Mouse (Mus musculus): ENCODE data around the gene Syne2.

Syne2 gene

GRCm38 (mm10) chr12:76104596-76105351, 286.8 kb downstream of the Syne2 start:
- no peaks in the 10 kb centered on the region for H3K9me3 ChIP-seq (ENCODE audit: low read length)
- H3K4me3 ChIP-seq (replicated peaks; ENCODE audit: low read length): no peak overlapping the region
- H3K27me3 ChIP-seq (ENCODE audit: insufficient read depth, low read length): no peaks in the 10 kb centered on the region
- no peaks in the 10 kb centered on the region; the same call in 1 of the 2 replicates for H3K36me3 ChIP-seq (ENCODE audit: insufficient read depth, low read length)
- no peak for TF ChIP-seq POU5F1 (IDR thresholded peaks at IDR 0.05; ENCODE audit: borderline replicate concordance, low read length)
- TF ChIP-seq CTCF (conservative IDR thresholded peaks at IDR 0.05; ENCODE audit: low read length): no peak
- no peak for TF ChIP-seq NANOG (IDR thresholded peaks at IDR 0.05; ENCODE audit: borderline replicate concordance, low read length)
- 0 out of 2 replicates have a peak, but pooled peaks cover 6% of the 10 kb centered on the region for H3K4me1 ChIP-seq (replicated peaks; ENCODE audit: low read depth, low read length)

- H3K4me3 ChIP-seq (replicated peaks; ENCODE audit: low read length): no peak overlapping the region
- 0 out of 2 replicates have a peak, but pooled peaks cover 3% of the 10 kb centered on the region for H3K4me1 ChIP-seq (replicated peaks; ENCODE audit: low read depth, low read length)
- no peaks in the 10 kb centered on the region for H3K9me3 ChIP-seq (ENCODE audit: low read length)
- no peak for TF ChIP-seq CTCF (conservative IDR thresholded peaks at IDR 0.05; ENCODE audit: low read length)
- no peak for TF ChIP-seq NANOG (IDR thresholded peaks at IDR 0.05; ENCODE audit: borderline replicate concordance, low read length)
- no peak for TF ChIP-seq POU5F1 (IDR thresholded peaks at IDR 0.05; ENCODE audit: borderline replicate concordance, low read length)
- H3K27me3 ChIP-seq (ENCODE audit: insufficient read depth, low read length): no peaks in the 10 kb centered on the region
- no peaks in the 10 kb centered on the region; the same call in 1 of the 2 replicates for H3K36me3 ChIP-seq (ENCODE audit: insufficient read depth, low read length)
Observed at GRCm38 (mm10) chr12:76109646-76110405, 291.9 kb downstream of the Syne2 start.

GRCm38 (mm10) chr12:76111046-76111445, 293.1 kb downstream of the Syne2 start:
- Histone ChIP-seq H3K4me1 (replicated peaks; ENCODE audit: low read depth, low read length) (no peaks in the 10 kb centered on the region), H3K36me3 (ENCODE audit: insufficient read depth, low read length) (no peaks in the 10 kb centered on the region; the same call in 1 of the 2 replicates), H3K9me3 (ENCODE audit: low read length) (no peaks in the 10 kb centered on the region), H3K4me3 (replicated peaks; ENCODE audit: low read length) (no peak overlapping the region), H3K27me3 (ENCODE audit: insufficient read depth, low read length) (no peaks in the 10 kb centered on the region)
- TF ChIP-seq NANOG (IDR thresholded peaks at IDR 0.05; ENCODE audit: borderline replicate concordance, low read length) (no peak), POU5F1 (IDR thresholded peaks at IDR 0.05; ENCODE audit: borderline replicate concordance, low read length) (no peak)

- Histone ChIP-seq H3K9me3 (ENCODE audit: low read length) (no peaks in the 10 kb centered on the region), H3K27me3 (ENCODE audit: insufficient read depth, low read length) (no peaks in the 10 kb centered on the region), H3K4me1 (replicated peaks; ENCODE audit: low read depth, low read length) (no peaks in the 10 kb centered on the region), H3K36me3 (ENCODE audit: insufficient read depth, low read length) (no peaks in the 10 kb centered on the region), H3K4me3 (replicated peaks; ENCODE audit: low read length) (no peak overlapping the region)
- no peak for TF ChIP-seq POU5F1 (IDR thresholded peaks at IDR 0.05; ENCODE audit: borderline replicate concordance, low read length)
- no peak for TF ChIP-seq NANOG (IDR thresholded peaks at IDR 0.05; ENCODE audit: borderline replicate concordance, low read length)
- TF ChIP-seq CTCF (conservative IDR thresholded peaks at IDR 0.05; ENCODE audit: low read length): no peak
Observed at GRCm38 (mm10) chr12:76116577-76116976, 298.6 kb downstream of the Syne2 start.

GRCm38 (mm10) chr12:76117632-76118153, 299.8 kb downstream of the Syne2 start:
- no peaks in the 10 kb centered on the region for H3K36me3 ChIP-seq (ENCODE audit: insufficient read depth, low read length)
- H3K27me3 ChIP-seq (ENCODE audit: insufficient read depth, low read length): no peaks in the 10 kb centered on the region
- TF ChIP-seq POU5F1 (IDR thresholded peaks at IDR 0.05; ENCODE audit: borderline replicate concordance, low read length): no peak
- no peak for TF ChIP-seq CTCF (conservative IDR thresholded peaks at IDR 0.05; ENCODE audit: low read length)
- no peak for TF ChIP-seq NANOG (IDR thresholded peaks at IDR 0.05; ENCODE audit: borderline replicate concordance, low read length)
- H3K4me1 ChIP-seq (replicated peaks; ENCODE audit: low read depth, low read length): no peaks in the 10 kb centered on the region
- H3K4me3 ChIP-seq (replicated peaks; ENCODE audit: low read length): no peak overlapping the region
- H3K9me3 ChIP-seq (ENCODE audit: low read length): no peaks in the 10 kb centered on the region

- Histone ChIP-seq H3K4me3 (replicated peaks; ENCODE audit: low read length) (no peak overlapping the region), H3K36me3 (ENCODE audit: insufficient read depth, low read length) (no peaks in the 10 kb centered on the region), H3K27me3 (ENCODE audit: insufficient read depth, low read length) (no peaks in the 10 kb centered on the region), H3K9me3 (ENCODE audit: low read length) (no peaks in the 10 kb centered on the region), H3K4me1 (replicated peaks; ENCODE audit: low read depth, low read length) (no peaks in the 10 kb centered on the region)
- no peak for TF ChIP-seq NANOG (IDR thresholded peaks at IDR 0.05; ENCODE audit: borderline replicate concordance, low read length)
- no peak for TF ChIP-seq POU5F1 (IDR thresholded peaks at IDR 0.05; ENCODE audit: borderline replicate concordance, low read length)
- TF ChIP-seq CTCF (conservative IDR thresholded peaks at IDR 0.05; ENCODE audit: low read length): no peak
Observed at GRCm38 (mm10) chr12:76123223-76123622, 305.3 kb downstream of the Syne2 start.

- H3K9me3 ChIP-seq (ENCODE audit: low read length): no peaks in the 10 kb centered on the region
- H3K4me1 ChIP-seq (replicated peaks; ENCODE audit: low read depth, low read length): peaks cover 4% of the 10 kb centered on the region; the same call in 1 of the 2 replicates
- H3K27me3 ChIP-seq (ENCODE audit: insufficient read depth, low read length): no peaks in the 10 kb centered on the region
- no peaks in the 10 kb centered on the region for H3K36me3 ChIP-seq (ENCODE audit: insufficient read depth, low read length)
- no peak overlapping the region for H3K4me3 ChIP-seq (replicated peaks; ENCODE audit: low read length)
- no peak for TF ChIP-seq NANOG (IDR thresholded peaks at IDR 0.05; ENCODE audit: borderline replicate concordance, low read length)
- no peak for TF ChIP-seq CTCF (conservative IDR thresholded peaks at IDR 0.05; ENCODE audit: low read length)
- no peak for TF ChIP-seq POU5F1 (IDR thresholded peaks at IDR 0.05; ENCODE audit: borderline replicate concordance, low read length)
Observed at GRCm38 (mm10) chr12:76128306-76128705, 310.4 kb downstream of the Syne2 start.

GRCm38 (mm10) chr12:76128831-76129230, 310.9 kb downstream of the Syne2 start:
- Histone ChIP-seq H3K4me3 (replicated peaks; ENCODE audit: low read length) (no peak overlapping the region), H3K27me3 (ENCODE audit: insufficient read depth, low read length) (0 out of 2 replicates have a peak, but pooled peaks cover under 1% of the 10 kb centered on the region), H3K4me1 (replicated peaks; ENCODE audit: low read depth, low read length) (peaks cover 4% of the 10 kb centered on the region; the same call in 1 of the 2 replicates), H3K9me3 (ENCODE audit: low read length) (no peaks in the 10 kb centered on the region), H3K36me3 (ENCODE audit: insufficient read depth, low read length) (no peaks in the 10 kb centered on the region)
- TF ChIP-seq NANOG (IDR thresholded peaks at IDR 0.05; ENCODE audit: borderline replicate concordance, low read length): no peak

Data from E14TG2a.4 (cell line).